Mouse (Mus musculus): ENCODE measurements around the gene Dnajc5. TPM values are rescaled to one million over a fixed set of nuclear protein-coding genes. Genes with fewer than 3 reads are reported as not detected.

The Dnajc5 gene
- total and polyA plus RNA-seq, 2 experiments from 2014 or later: 72.6 to 190 TPM

DNA sequence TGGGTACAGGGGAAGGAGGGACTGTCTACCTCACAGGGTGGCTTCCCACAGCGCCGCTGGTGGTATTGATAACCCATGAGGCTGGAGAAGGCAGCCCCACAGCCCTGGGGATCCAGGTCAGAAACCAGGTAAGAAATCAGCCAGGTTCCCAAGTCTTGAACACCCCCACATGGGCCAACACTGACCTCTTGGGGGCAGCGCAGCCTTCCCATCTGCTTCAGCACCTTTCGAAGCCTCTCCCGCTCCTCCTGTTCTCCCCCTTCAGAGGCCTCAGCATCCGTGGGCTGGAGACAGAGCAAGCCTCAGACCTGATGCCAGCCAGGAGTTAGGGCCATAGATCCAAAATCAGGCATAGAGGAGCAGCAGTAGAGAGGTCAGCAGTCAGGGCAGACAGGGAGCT is 67.5 kb downstream of the Dnajc5 start:
- Histone ChIP-seq H3K9ac (replicated peaks; ENCODE audit: low read depth, low read length) (no peak overlapping the region), H3K36me3 (replicated peaks; ENCODE audit: control insufficient read depth, insufficient read depth, low read length) (peaks cover 60% of the 10 kb centered on the region), H3K27me3 (ENCODE audit: control insufficient read depth, insufficient read depth, low read length) (no peaks in the 10 kb centered on the region), H3K9me3 (replicated peaks; ENCODE audit: control insufficient read depth, low read length) (no peaks in the 10 kb centered on the region), H3K4me3 (ENCODE audit: low read depth, low read length) (no peak overlapping the region), H3K4me1 (ENCODE audit: control insufficient read depth, insufficient read depth) (peaks cover 11% of the 10 kb centered on the region), H3K27ac (ENCODE audit: low read depth) (no peak overlapping the region), H3K4me2 (ENCODE audit: low read depth, low read length) (no peak overlapping the region)
- no peak for TF ChIP-seq CTCF (IDR thresholded peaks at IDR 0.05; ENCODE audit: low read depth)
- TF ChIP-seq EP300 (IDR thresholded peaks at IDR 0.05; ENCODE audit: low read depth): no peak
- 78% methylated on average over 6 of the region's 6 CpGs for WGBS
- ATAC-seq (ENCODE audit: insufficient read depth, low read depth) (no peak), DNase-seq (ENCODE audit: low spot score) (no peak)

DNA sequence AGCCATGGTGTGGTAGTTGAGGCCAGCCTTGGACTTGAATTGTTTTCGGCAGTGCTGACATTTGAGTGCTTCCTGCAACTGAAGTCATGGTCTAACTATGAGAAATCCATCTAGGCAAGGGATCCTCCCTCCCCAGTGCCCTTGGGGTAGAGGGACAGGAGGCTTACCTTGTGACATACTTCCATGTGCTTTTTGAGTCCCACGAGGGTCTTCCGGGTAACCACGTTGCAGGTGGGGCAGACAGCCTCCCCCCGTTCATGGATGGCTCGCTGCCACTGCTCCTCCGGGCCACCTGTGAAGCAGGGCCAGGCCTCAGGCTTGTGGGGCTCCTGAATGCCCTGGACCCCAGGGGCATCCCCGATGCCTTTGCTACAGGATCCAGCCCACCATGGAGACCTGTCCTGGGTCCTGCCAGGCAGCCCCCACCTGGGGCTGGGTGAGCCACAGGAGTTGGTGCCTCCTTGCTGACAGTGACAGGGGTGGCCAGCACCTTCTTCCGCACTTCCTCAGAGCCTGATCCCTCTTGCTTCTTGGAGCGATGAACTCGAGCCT is 68.0 kb downstream of the Dnajc5 start:
- Histone ChIP-seq H3K27ac (ENCODE audit: low read depth) (no peak overlapping the region), H3K36me3 (replicated peaks; ENCODE audit: control insufficient read depth, insufficient read depth, low read length) (peaks cover 60% of the 10 kb centered on the region), H3K9me3 (replicated peaks; ENCODE audit: control insufficient read depth, low read length) (no peaks in the 10 kb centered on the region), H3K9ac (replicated peaks; ENCODE audit: low read depth, low read length) (no peak overlapping the region), H3K27me3 (ENCODE audit: control insufficient read depth, insufficient read depth, low read length) (no peaks in the 10 kb centered on the region), H3K4me2 (ENCODE audit: low read depth, low read length) (no peak overlapping the region), H3K4me3 (ENCODE audit: low read depth, low read length) (no peak overlapping the region), H3K4me1 (ENCODE audit: control insufficient read depth, insufficient read depth) (peaks cover 15% of the 10 kb centered on the region)
- DNase-seq (ENCODE audit: low spot score): no peak
- 82% methylated on average over 11 of the region's 11 CpGs for WGBS
- ATAC-seq (ENCODE audit: insufficient read depth, low read depth): no peak
- no peak for TF ChIP-seq CTCF (IDR thresholded peaks at IDR 0.05; ENCODE audit: low read depth)
- TF ChIP-seq EP300 (IDR thresholded peaks at IDR 0.05; ENCODE audit: low read depth): no peak

DNA sequence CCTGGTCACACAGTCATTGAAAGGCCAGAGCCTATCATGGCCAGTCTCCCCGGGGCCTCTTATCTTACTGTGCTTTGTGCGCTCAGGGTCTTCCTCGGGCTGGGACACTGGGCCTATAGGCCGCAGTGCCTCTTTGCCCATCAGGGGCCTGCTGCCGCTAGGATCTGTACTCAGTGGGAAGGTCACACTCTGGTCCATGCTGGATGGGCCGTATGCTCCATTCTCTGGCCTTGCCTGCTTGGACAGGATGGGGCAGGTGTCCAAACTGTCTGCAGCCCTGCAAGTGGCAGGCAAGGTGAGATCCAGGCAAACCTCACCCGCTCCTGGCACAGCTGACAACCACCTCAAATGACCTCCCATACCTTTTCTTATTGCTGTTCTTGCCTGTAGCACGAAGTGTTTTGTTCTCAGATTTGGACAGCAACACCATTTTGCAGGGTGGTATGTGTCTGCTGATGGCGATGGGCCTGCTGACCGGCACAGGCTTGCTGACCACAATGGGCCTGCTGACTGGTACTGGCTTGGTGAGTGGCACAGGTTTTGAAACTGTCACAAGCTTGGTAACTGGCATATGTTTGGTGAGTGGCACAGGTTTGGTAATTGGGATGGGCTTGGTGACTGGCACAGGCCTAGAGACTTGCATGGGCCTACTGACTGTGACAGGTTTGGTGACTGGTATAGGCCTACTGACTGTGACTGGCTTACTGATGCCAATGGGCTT is 68.9 kb downstream of the Dnajc5 start:
- H3K27me3 ChIP-seq (ENCODE audit: control insufficient read depth, insufficient read depth, low read length): no peaks in the 10 kb centered on the region
- TF ChIP-seq EP300 (IDR thresholded peaks at IDR 0.05; ENCODE audit: low read depth): no peak
- TF ChIP-seq CTCF (IDR thresholded peaks at IDR 0.05; ENCODE audit: low read depth): no peak
- WGBS: 86% methylated on average over 10 of the region's 10 CpGs
- H3K27ac ChIP-seq (ENCODE audit: low read depth): no peak overlapping the region
- H3K9ac ChIP-seq (replicated peaks; ENCODE audit: low read depth, low read length): no peak overlapping the region
- H3K4me2 ChIP-seq (ENCODE audit: low read depth, low read length): no peak overlapping the region
- peaks cover 16% of the 10 kb centered on the region for H3K4me1 ChIP-seq (ENCODE audit: control insufficient read depth, insufficient read depth)
- DNase-seq (ENCODE audit: low spot score): no peak
- no peak for ATAC-seq (ENCODE audit: insufficient read depth, low read depth)
- H3K36me3 ChIP-seq (replicated peaks; ENCODE audit: control insufficient read depth, insufficient read depth, low read length): peaks cover 56% of the 10 kb centered on the region
- H3K9me3 ChIP-seq (replicated peaks; ENCODE audit: control insufficient read depth, low read length): no peaks in the 10 kb centered on the region
- no peak overlapping the region for H3K4me3 ChIP-seq (ENCODE audit: low read depth, low read length)

DNA sequence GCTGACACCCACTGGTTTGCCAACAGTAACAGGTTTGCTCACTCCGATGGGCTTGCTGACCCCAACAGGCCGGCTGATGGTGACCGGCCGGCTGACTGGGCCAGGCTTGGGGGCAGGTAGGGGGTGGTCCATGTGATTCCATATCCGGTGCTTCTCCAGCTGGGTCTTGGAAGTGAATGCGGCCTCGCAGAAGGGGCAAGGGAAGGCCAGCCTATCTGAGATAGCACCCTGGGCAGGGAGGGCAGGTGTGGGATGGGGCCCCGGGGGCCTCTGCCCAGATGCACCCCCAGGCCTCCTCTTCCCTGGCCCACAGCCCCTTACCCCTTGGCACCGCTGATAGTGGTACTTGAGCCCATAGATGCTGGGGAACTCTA is 69.4 kb downstream of the Dnajc5 start:
- no peak for DNase-seq (ENCODE audit: low spot score)
- ATAC-seq (ENCODE audit: insufficient read depth, low read depth): no peak

DNA sequence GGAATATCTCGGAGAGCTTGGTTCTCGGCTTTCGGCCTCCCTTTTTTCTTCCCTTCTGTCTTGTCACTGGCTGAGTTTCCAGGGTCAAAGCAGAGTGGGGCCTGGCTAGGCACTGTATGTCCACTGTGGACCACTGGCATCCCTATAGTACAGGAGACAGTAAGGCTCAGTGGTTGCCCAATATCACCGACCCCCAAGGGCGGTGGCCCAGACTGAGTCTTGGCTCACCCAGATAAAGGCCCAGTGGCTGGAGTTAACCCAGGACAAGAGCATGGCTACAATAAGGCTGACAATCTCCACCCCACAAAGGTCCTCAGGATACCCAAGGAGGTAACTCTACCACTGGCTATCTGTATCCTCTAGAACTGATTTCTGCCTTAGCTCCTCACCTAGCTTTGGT is 70.2 kb downstream of the Dnajc5 start:
- TF ChIP-seq EP300 (IDR thresholded peaks at IDR 0.05; ENCODE audit: low read depth) (no peak), CTCF (IDR thresholded peaks at IDR 0.05; ENCODE audit: low read depth) (no peak)
- Histone ChIP-seq H3K4me3 (ENCODE audit: low read depth, low read length) (no peak overlapping the region), H3K4me1 (ENCODE audit: control insufficient read depth, insufficient read depth) (peaks cover 16% of the 10 kb centered on the region), H3K27ac (ENCODE audit: low read depth) (no peak overlapping the region), H3K27me3 (ENCODE audit: control insufficient read depth, insufficient read depth, low read length) (no peaks in the 10 kb centered on the region), H3K9ac (replicated peaks; ENCODE audit: low read depth, low read length) (no peak overlapping the region), H3K4me2 (ENCODE audit: low read depth, low read length) (no peak overlapping the region), H3K36me3 (replicated peaks; ENCODE audit: control insufficient read depth, insufficient read depth, low read length) (peaks cover 43% of the 10 kb centered on the region), H3K9me3 (replicated peaks; ENCODE audit: control insufficient read depth, low read length) (no peaks in the 10 kb centered on the region)
- no peak for DNase-seq (ENCODE audit: low spot score)
- no peak for ATAC-seq (ENCODE audit: insufficient read depth, low read depth)
- 95% methylated on average over 5 of the region's 5 CpGs for WGBS

More for the DNA sequence above, 69.4 kb downstream of the Dnajc5 start:
- H3K9ac ChIP-seq (replicated peaks; ENCODE audit: low read depth, low read length): no peak overlapping the region
- no peaks in the 10 kb centered on the region for H3K9me3 ChIP-seq (replicated peaks; ENCODE audit: control insufficient read depth, low read length)
- H3K36me3 ChIP-seq (replicated peaks; ENCODE audit: control insufficient read depth, insufficient read depth, low read length): peaks cover 51% of the 10 kb centered on the region
- 92% methylated on average over 9 of the region's 9 CpGs for WGBS
- peaks cover 16% of the 10 kb centered on the region for H3K4me1 ChIP-seq (ENCODE audit: control insufficient read depth, insufficient read depth)
- H3K4me2 ChIP-seq (ENCODE audit: low read depth, low read length): no peak overlapping the region
- H3K27me3 ChIP-seq (ENCODE audit: control insufficient read depth, insufficient read depth, low read length): no peaks in the 10 kb centered on the region
- H3K27ac ChIP-seq (ENCODE audit: low read depth): no peak overlapping the region
- no peak overlapping the region for H3K4me3 ChIP-seq (ENCODE audit: low read depth, low read length)
- TF ChIP-seq CTCF (IDR thresholded peaks at IDR 0.05; ENCODE audit: low read depth) (no peak), EP300 (IDR thresholded peaks at IDR 0.05; ENCODE audit: low read depth) (no peak)

All from heart, postnatal 0 days (tissue).